ENCODE assay signal across 8 mouse cellular contexts in genomic region chr6:140623226-140624095, GRCm38 (mm10). TPM values are rescaled to one million over a fixed set of nuclear protein-coding genes. Genes with fewer than 3 reads are reported as not detected.
DNase-seq lines count a peak whose midpoint lies in the region; ATAC-seq and TF ChIP-seq lines count a peak whose summit lies in the region.

No protein-coding gene starts in this region.

- peaks cover 4% of the 10 kb centered on the region; the same call in 1 of the 2 replicates for H3K27me3 ChIP-seq in E14TG2a.4 (ENCODE audit: insufficient read depth, low read length)
- 0 out of 2 replicates have a peak, but pooled peaks cover 3% of the 10 kb centered on the region for H3K27me3 ChIP-seq in forebrain, embryonic 13.5 days
- no peaks in the 10 kb centered on the region for H3K27me3 ChIP-seq in neural tube, embryonic 15.5 days (replicated peaks)

- peak; percentile 95 for ATAC-seq in forebrain, embryonic 13.5 days
- ATAC-seq in neural tube, embryonic 15.5 days (ENCODE audit: low FRiP score): peak; percentile 93

- H3K4me1 ChIP-seq in E14TG2a.4 (replicated peaks; ENCODE audit: low read depth, low read length): peaks cover 74% of the 10 kb centered on the region
- peaks cover 32% of the 10 kb centered on the region for H3K4me1 ChIP-seq in forebrain, embryonic 13.5 days
- H3K4me1 ChIP-seq in neural tube, embryonic 15.5 days: peaks cover 36% of the 10 kb centered on the region

- no peak for TF ChIP-seq CTCF in E14TG2a.4 (conservative IDR thresholded peaks at IDR 0.05; ENCODE audit: low read length)

- DNase-seq in c-Kit-positive CD71-positive TER-119-positive erythroid progenitor cells, embryonic 14.5 days (ENCODE audit: low spot score): peak; percentile 84
- DNase-seq in heart, postnatal 14 days: peak; percentile 96 to 99
- peak; percentile 95 for DNase-seq in layer of hippocampus, adult 11-12 months (ENCODE audit: low spot score)
- peak; percentile 92 to 94 for DNase-seq in lung, adult 18-20 months
- peak; percentile 91 for DNase-seq in testis, postnatal 14 days (ENCODE audit: low spot score)

- H3K36me3 ChIP-seq in E14TG2a.4 (ENCODE audit: insufficient read depth, low read length): peaks cover 29% of the 10 kb centered on the region
- H3K36me3 ChIP-seq in forebrain, embryonic 13.5 days (ENCODE audit: poor library complexity, severe bottlenecking): no peaks in the 10 kb centered on the region
- H3K36me3 ChIP-seq in neural tube, embryonic 15.5 days: no peaks in the 10 kb centered on the region

- peak overlapping the region; percentile 98 for H3K9ac ChIP-seq in forebrain, embryonic 13.5 days
- H3K9ac ChIP-seq in neural tube, embryonic 15.5 days (replicated peaks): peak overlapping the region; percentile 97

- peak overlapping the region; percentile 80 for H3K4me2 ChIP-seq in forebrain, embryonic 13.5 days
- peak overlapping the region; percentile 75 for H3K4me2 ChIP-seq in neural tube, embryonic 15.5 days

- under 1% methylated on average over 87 of the region's 117 CpGs for WGBS in forebrain, embryonic 13.5 days
- WGBS in neural tube, embryonic 15.5 days: under 1% methylated on average over 77 of the region's 117 CpGs

- intact Hi-C loops in heart, postnatal 14 days (cut with DNase I): no loop called here

- H3K27ac ChIP-seq in forebrain, embryonic 13.5 days: peak overlapping the region; percentile 96
- H3K27ac ChIP-seq in neural tube, embryonic 15.5 days (replicated peaks): peak overlapping the region; percentile 98

- H3K4me3 ChIP-seq in E14TG2a.4 (replicated peaks; ENCODE audit: low read length): peak overlapping the region; percentile 93
- peak overlapping the region; percentile 98 for H3K4me3 ChIP-seq in forebrain, embryonic 13.5 days
- H3K4me3 ChIP-seq in neural tube, embryonic 15.5 days (replicated peaks): peak overlapping the region; percentile 98

- no peaks in the 10 kb centered on the region for H3K9me3 ChIP-seq in E14TG2a.4 (ENCODE audit: low read length)
- H3K9me3 ChIP-seq in forebrain, embryonic 13.5 days (replicated peaks): no peaks in the 10 kb centered on the region
- no peaks in the 10 kb centered on the region for H3K9me3 ChIP-seq in neural tube, embryonic 15.5 days (replicated peaks)

RNA-seq across cellular contexts. Expression of gene Aebp2, which starts 1.0 kb away (rescaled TPM):
- polyA plus RNA-seq in forebrain, embryonic 13.5 days (2015; fragmentation: Nextera tagmentation; extraction: Ambion mirVana): 8.8 and 10.2 TPM in 2 replicates
- 10 to 100 TPM; 40.6 to 41.7 TPM for total RNA-seq in heart, postnatal 14 days (2021)
- polyA plus RNA-seq in neural tube, embryonic 15.5 days (2015; fragmentation: Nextera tagmentation; extraction: Ambion mirVana): 7.2 and 8.2 TPM in 2 replicates

Comparison
In these comparisons a context has a peak if more than half of its experiments do, and no peak if none do; other contexts are left out.
1. Peak in every context shown above with its lines: DNase-seq, ATAC-seq, H3K4me3 ChIP-seq and H3K27ac ChIP-seq.